Mouse (Mus musculus): ENCODE data around the gene Ddx39b. TPM values are rescaled to one million over a fixed set of nuclear protein-coding genes. Genes with fewer than 3 reads are reported as not detected.
A peak's percentile ranks its signal among the peaks of the same experiment; 100 is the strongest.

The Ddx39b gene
- polyA plus RNA-seq, 1 experiment from 2014 or later = 376 TPM

GRCm38 (mm10) chr17:35198946-35199345, 42.6 kb upstream of the Ddx39b start:
- Histone ChIP-seq H3K27me3 (replicated peaks; ENCODE audit: control insufficient read depth, insufficient read depth, low read length) (peaks cover 27% of the 10 kb centered on the region), H3K4me3 (ENCODE audit: low read length) (no peak overlapping the region), H3K27ac (ENCODE audit: low read length) (no peak overlapping the region), H3K4me1 (ENCODE audit: control insufficient read depth, insufficient read depth, low read length) (peaks cover 13% of the 10 kb centered on the region), H3K9ac (ENCODE audit: low read depth, low read length) (no peak overlapping the region), H3K36me3 (ENCODE audit: control insufficient read depth, insufficient read depth, low read length) (no peaks in the 10 kb centered on the region), H3K9me3 (ENCODE audit: control insufficient read depth, low read length) (no peaks in the 10 kb centered on the region), H3K4me2 (ENCODE audit: low read depth, low read length) (no peak overlapping the region)
- WGBS = 37% methylated on average over 8 of the region's 8 CpGs
- no peak for ATAC-seq

- WGBS = 78% methylated on average over 11 of the region's 11 CpGs
- H3K9me3 ChIP-seq (ENCODE audit: control insufficient read depth, low read length) = no peaks in the 10 kb centered on the region
- H3K4me1 ChIP-seq (ENCODE audit: control insufficient read depth, insufficient read depth, low read length) = peaks cover 8% of the 10 kb centered on the region
- H3K27ac ChIP-seq (ENCODE audit: low read length) = no peak overlapping the region
- H3K4me2 ChIP-seq (ENCODE audit: low read depth, low read length) = no peak overlapping the region
- H3K9ac ChIP-seq (ENCODE audit: low read depth, low read length) = no peak overlapping the region
- ATAC-seq = no peak
- H3K27me3 ChIP-seq (replicated peaks; ENCODE audit: control insufficient read depth, insufficient read depth, low read length) = peaks cover 31% of the 10 kb centered on the region
- no peaks in the 10 kb centered on the region for H3K36me3 ChIP-seq (ENCODE audit: control insufficient read depth, insufficient read depth, low read length)
- no peak overlapping the region for H3K4me3 ChIP-seq (ENCODE audit: low read length)
Measured at GRCm38 (mm10) chr17:35200398-35200797, 41.1 kb upstream of the Ddx39b start.

GRCm38 (mm10) chr17:35201128-35201527, 40.4 kb upstream of the Ddx39b start:
- H3K4me3 ChIP-seq (ENCODE audit: low read length) = no peak overlapping the region
- H3K36me3 ChIP-seq (ENCODE audit: control insufficient read depth, insufficient read depth, low read length) = no peaks in the 10 kb centered on the region
- H3K27me3 ChIP-seq (replicated peaks; ENCODE audit: control insufficient read depth, insufficient read depth, low read length) = peaks cover 29% of the 10 kb centered on the region
- peaks cover 2% of the 10 kb centered on the region for H3K4me1 ChIP-seq (ENCODE audit: control insufficient read depth, insufficient read depth, low read length)
- H3K4me2 ChIP-seq (ENCODE audit: low read depth, low read length) = no peak overlapping the region
- 68% methylated on average over 11 of the region's 11 CpGs for WGBS
- H3K27ac ChIP-seq (ENCODE audit: low read length) = no peak overlapping the region
- H3K9ac ChIP-seq (ENCODE audit: low read depth, low read length) = no peak overlapping the region
- ATAC-seq = no peak
- no peaks in the 10 kb centered on the region for H3K9me3 ChIP-seq (ENCODE audit: control insufficient read depth, low read length)

- Histone ChIP-seq H3K9ac (ENCODE audit: low read depth, low read length) (peak within 1 kb of the TSS; percentile 40; the same call in 1 of the 2 replicates), H3K4me3 (ENCODE audit: low read length) (peak within 1 kb of the TSS; percentile 16; the same call in 1 of the 2 replicates)
- no peak for ATAC-seq
Measured at GRCm38 (mm10) chr17:35201787-35202186, 39.8 kb upstream of the Ddx39b start, which contains the start of gene Tnf. Gene Tnf, minus strand, starts transcription at chr17:35202007.

GRCm38 (mm10) chr17:35202442-35202841, 39.1 kb upstream of the Ddx39b start:
- WGBS = 72% methylated on average over 4 of the region's 4 CpGs

More at GRCm38 (mm10) chr17:35201787-35202186, 39.8 kb upstream of the Ddx39b start, which contains the start of gene Tnf:
- H3K9me3 ChIP-seq (ENCODE audit: control insufficient read depth, low read length) = no peaks in the 10 kb centered on the region
- H3K4me2 ChIP-seq (ENCODE audit: low read depth, low read length) = peak within 1 kb of the TSS; percentile 20; the same call in 1 of the 2 replicates
- 24% methylated on average over 13 of the region's 13 CpGs for WGBS
- no peaks in the 10 kb centered on the region for H3K36me3 ChIP-seq (ENCODE audit: control insufficient read depth, insufficient read depth, low read length)
- peaks cover 26% of the 10 kb centered on the region for H3K27me3 ChIP-seq (replicated peaks; ENCODE audit: control insufficient read depth, insufficient read depth, low read length)
- H3K27ac ChIP-seq (ENCODE audit: low read length) = no peak within 1 kb of the TSS
- no peaks in the 10 kb centered on the region for H3K4me1 ChIP-seq (ENCODE audit: control insufficient read depth, insufficient read depth, low read length)

GRCm38 (mm10) chr17:35204494-35205379, 36.8 kb upstream of the Ddx39b start, which contains the start of gene Lta:
Gene Lta, minus strand, starts transcription at chr17:35205351.
- Histone ChIP-seq H3K9ac (ENCODE audit: low read depth, low read length) (0 out of 2 replicates have a peak within 1 kb of the TSS, but pooled peaks have one; percentile 37), H3K27ac (ENCODE audit: low read length) (no peak within 1 kb of the TSS), H3K4me2 (ENCODE audit: low read depth, low read length) (no peak within 1 kb of the TSS), H3K36me3 (ENCODE audit: control insufficient read depth, insufficient read depth, low read length) (no peaks in the 10 kb centered on the region), H3K9me3 (ENCODE audit: control insufficient read depth, low read length) (no peaks in the 10 kb centered on the region), H3K4me1 (ENCODE audit: control insufficient read depth, insufficient read depth, low read length) (no peaks in the 10 kb centered on the region), H3K27me3 (replicated peaks; ENCODE audit: control insufficient read depth, insufficient read depth, low read length) (peaks cover 22% of the 10 kb centered on the region), H3K4me3 (ENCODE audit: low read length) (no peak within 1 kb of the TSS)
- 39% methylated on average over 20 of the region's 20 CpGs for WGBS
- no peak for ATAC-seq

More at GRCm38 (mm10) chr17:35202442-35202841, 39.1 kb upstream of the Ddx39b start:
- H3K9me3 ChIP-seq (ENCODE audit: control insufficient read depth, low read length) = no peaks in the 10 kb centered on the region
- H3K27me3 ChIP-seq (replicated peaks; ENCODE audit: control insufficient read depth, insufficient read depth, low read length) = peaks cover 26% of the 10 kb centered on the region
- no peaks in the 10 kb centered on the region for H3K36me3 ChIP-seq (ENCODE audit: control insufficient read depth, insufficient read depth, low read length)
- no peaks in the 10 kb centered on the region for H3K4me1 ChIP-seq (ENCODE audit: control insufficient read depth, insufficient read depth, low read length)
- H3K4me2 ChIP-seq (ENCODE audit: low read depth, low read length) = no peak overlapping the region
- ATAC-seq = no peak
- no peak overlapping the region for H3K9ac ChIP-seq (ENCODE audit: low read depth, low read length)
- H3K27ac ChIP-seq (ENCODE audit: low read length) = no peak overlapping the region
- H3K4me3 ChIP-seq (ENCODE audit: low read length) = no peak overlapping the region

GRCm38 (mm10) chr17:35205380-35205769, 36.2 kb upstream of the Ddx39b start:
- no peak overlapping the region for H3K27ac ChIP-seq (ENCODE audit: low read length)
- 53% methylated on average over 10 of the region's 10 CpGs for WGBS
- no peaks in the 10 kb centered on the region for H3K36me3 ChIP-seq (ENCODE audit: control insufficient read depth, insufficient read depth, low read length)
- no peaks in the 10 kb centered on the region for H3K4me1 ChIP-seq (ENCODE audit: control insufficient read depth, insufficient read depth, low read length)
- no peak overlapping the region for H3K9ac ChIP-seq (ENCODE audit: low read depth, low read length)
- H3K9me3 ChIP-seq (ENCODE audit: control insufficient read depth, low read length) = no peaks in the 10 kb centered on the region
- no peak overlapping the region for H3K4me3 ChIP-seq (ENCODE audit: low read length)
- no peak overlapping the region for H3K4me2 ChIP-seq (ENCODE audit: low read depth, low read length)
- no peak for ATAC-seq
- H3K27me3 ChIP-seq (replicated peaks; ENCODE audit: control insufficient read depth, insufficient read depth, low read length) = peaks cover 21% of the 10 kb centered on the region

GRCm38 (mm10) chr17:35209785-35210535, 31.6 kb upstream of the Ddx39b start:
- H3K27me3 ChIP-seq (replicated peaks; ENCODE audit: control insufficient read depth, insufficient read depth, low read length) = no peaks in the 10 kb centered on the region; the same call in 1 of the 2 replicates
- no peaks in the 10 kb centered on the region for H3K4me1 ChIP-seq (ENCODE audit: control insufficient read depth, insufficient read depth, low read length)
- H3K4me3 ChIP-seq (ENCODE audit: low read length) = no peak overlapping the region
- 78% methylated on average over 12 of the region's 12 CpGs for WGBS
- no peaks in the 10 kb centered on the region for H3K9me3 ChIP-seq (ENCODE audit: control insufficient read depth, low read length)
- no peak overlapping the region for H3K27ac ChIP-seq (ENCODE audit: low read length)
- H3K9ac ChIP-seq (ENCODE audit: low read depth, low read length) = no peak overlapping the region
- ATAC-seq = no peak
- H3K36me3 ChIP-seq (ENCODE audit: control insufficient read depth, insufficient read depth, low read length) = no peaks in the 10 kb centered on the region
- H3K4me2 ChIP-seq (ENCODE audit: low read depth, low read length) = no peak overlapping the region

GRCm38 (mm10) chr17:35210593-35210992, 31.0 kb upstream of the Ddx39b start:
- WGBS = 67% methylated on average over 3 of the region's 3 CpGs
- ATAC-seq = no peak

More at GRCm38 (mm10) chr17:35210593-35210992, 31.0 kb upstream of the Ddx39b start:
- Histone ChIP-seq H3K4me2 (ENCODE audit: low read depth, low read length) (no peak overlapping the region), H3K4me1 (ENCODE audit: control insufficient read depth, insufficient read depth, low read length) (no peaks in the 10 kb centered on the region), H3K4me3 (ENCODE audit: low read length) (no peak overlapping the region), H3K9ac (ENCODE audit: low read depth, low read length) (no peak overlapping the region), H3K27me3 (replicated peaks; ENCODE audit: control insufficient read depth, insufficient read depth, low read length) (no peaks in the 10 kb centered on the region), H3K27ac (ENCODE audit: low read length) (no peak overlapping the region), H3K36me3 (ENCODE audit: control insufficient read depth, insufficient read depth, low read length) (no peaks in the 10 kb centered on the region), H3K9me3 (ENCODE audit: control insufficient read depth, low read length) (no peaks in the 10 kb centered on the region)

All from intestine, embryonic 16.5 days (tissue).